Mouse (Mus musculus) forebrain, embryonic 11.5 days (tissue): Measurements from ENCODE around the gene Tiam1. TPM values are rescaled to one million over a fixed set of nuclear protein-coding genes. Genes with fewer than 3 reads are reported as not detected.

ENCODE experiments used
- ATAC-seq: fragments of 200-750 bp; cut with Nextera tagmentation; replicated peaks from 2 replicates; pipeline ENCODE4 v1.8.0; 2017; ENCODE audit warnings: moderate TSS enrichment; ENCODE audit not compliant: low FRiP score
- DNase-seq: peaks from one replicate; pipeline ENCODE4 v3.0.0-alpha.2; 2017; ENCODE audit warnings: low spot score
- H3K27ac ChIP-seq: fragments of 300-500 bp; sonication (generic); 2 replicates; pipeline ENCODE4 v1.5.1; 2014; ENCODE audit warnings: low read depth, low read length
- H3K27me3 ChIP-seq: fragments of 300-500 bp; sonication (generic); 2 replicates; pipeline ENCODE4 v1.6.1; 2014; ENCODE audit warnings: mild to moderate bottlenecking, low read length, mixed read lengths; ENCODE audit not compliant: control insufficient read depth, insufficient read depth
- H3K36me3 ChIP-seq: fragments of 300-500 bp; sonication (generic); 2 replicates; pipeline ENCODE4 v1.6.1; 2014; ENCODE audit warnings: mild to moderate bottlenecking, low read length, moderate library complexity, mixed read lengths; ENCODE audit not compliant: control insufficient read depth, insufficient read depth
- H3K4me1 ChIP-seq: fragments of 300-500 bp; sonication (generic); replicated peaks from 2 replicates; pipeline ENCODE4 v1.6.1; 2014; ENCODE audit warnings: low read length, mixed read lengths; ENCODE audit not compliant: control insufficient read depth, insufficient read depth
- H3K4me2 ChIP-seq: fragments of 300-500 bp; sonication (generic); 2 replicates; pipeline ENCODE4 v1.6.1; 2014; ENCODE audit warnings: low read depth, mild to moderate bottlenecking, low read length, moderate library complexity, mixed read lengths; ENCODE audit not compliant: severe bottlenecking
- H3K4me3 ChIP-seq: fragments of 300-500 bp; sonication (generic); 2 replicates; pipeline ENCODE4 v1.5.1; 2014; ENCODE audit warnings: low read depth, low read length
- H3K9ac ChIP-seq: fragments of 300-500 bp; sonication (generic); 2 replicates; pipeline ENCODE4 v1.6.1; 2014; ENCODE audit warnings: low read length
- H3K9me3 ChIP-seq: fragments of 300-500 bp; sonication (generic); 2 replicates; pipeline ENCODE4 v1.6.1; 2016; ENCODE audit warnings: low read length, mixed read lengths; ENCODE audit not compliant: control insufficient read depth
- WGBS: fragments of 180-500 bp; shearing (Covaris S2); extraction: QIAGEN DNeasy Blood & Tissue Kit; methylation state at CpG from one replicate; pipeline ENCODE4 v1.1.7; 2014; 5-methylcytosine and 5-hydroxymethylcytosine counted together
- polyA plus RNA-seq: library from polyadenylated mRNA; unstranded; fragments of >200 nt; fragmentation: Nextera tagmentation; extraction: Ambion mirVana; gene quantifications from 2 replicates; pipeline ENCODE4 v1.2.1, GENCODE M21; 2014

Gene Tiam1
- polyA plus RNA-seq, 1 experiment from 2014 or later, result 30.4 TPM

DNA sequence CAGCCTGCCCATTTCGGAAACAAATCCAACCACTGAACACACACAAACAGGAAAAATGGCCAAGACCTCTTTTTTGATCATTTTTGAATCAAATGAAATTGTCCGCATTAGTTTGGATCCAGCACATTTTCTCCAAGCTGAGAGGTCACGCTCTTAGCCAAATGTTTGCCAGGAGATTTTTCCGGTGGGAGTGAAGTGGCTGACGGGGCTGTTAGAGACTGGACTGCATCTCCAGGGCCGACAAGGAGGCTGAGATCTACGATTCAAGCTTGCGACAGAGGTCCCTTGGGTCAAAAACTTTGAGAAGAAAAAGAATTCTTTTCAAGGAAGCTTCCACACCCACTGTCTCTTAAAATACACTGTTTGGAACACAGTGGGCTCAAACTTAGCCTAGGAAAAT lies 248.8 kb downstream of the Tiam1 start:
- ATAC-seq, result no peak
- Histone ChIP-seq H3K27me3 (no peaks in the 10 kb centered on the region), H3K9ac (no peak overlapping the region), H3K4me3 (no peak overlapping the region), H3K27ac (no peak overlapping the region), H3K4me2 (no peak overlapping the region), H3K9me3 (no peaks in the 10 kb centered on the region; the same call in 1 of the 2 replicates), H3K4me1 (no peaks in the 10 kb centered on the region), H3K36me3 (no peaks in the 10 kb centered on the region)
- DNase-seq, result no peak
- 92% methylated on average over 8 of the region's 8 CpGs for WGBS

DNA sequence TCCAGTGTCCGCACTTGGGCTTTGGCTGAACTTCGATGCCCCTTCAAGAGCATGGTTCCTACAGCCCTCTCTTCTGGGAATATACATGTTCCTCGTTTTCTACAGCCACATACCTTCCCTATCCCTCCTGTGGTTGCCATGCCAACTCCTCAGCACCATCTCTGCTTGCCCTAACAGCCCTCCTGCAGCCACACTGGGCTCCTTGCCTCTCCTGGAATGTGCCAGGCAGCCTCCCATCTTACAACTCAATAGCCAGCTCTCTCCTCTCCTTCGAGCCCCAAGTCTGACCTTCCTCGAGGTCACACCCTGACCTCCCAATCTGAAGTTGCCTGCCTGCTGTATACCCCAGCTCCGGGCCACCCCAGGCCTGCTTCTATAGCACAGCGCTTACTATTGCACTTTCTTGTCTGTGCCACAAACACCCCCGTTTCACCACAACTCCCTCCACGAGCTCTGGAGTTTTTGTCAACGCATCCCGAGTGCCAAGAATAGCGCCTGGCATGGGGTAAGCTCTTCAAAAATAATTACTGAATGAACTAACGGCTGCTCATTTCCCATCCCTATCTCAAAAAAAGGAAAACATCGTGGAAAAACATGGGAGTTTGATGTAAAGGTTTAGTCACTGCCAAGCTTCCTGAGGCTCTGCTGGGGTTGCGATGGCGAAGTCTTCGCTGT lies 252.9 kb downstream of the Tiam1 start:
- 82% methylated on average over 17 of the region's 17 CpGs for WGBS
- no peaks in the 10 kb centered on the region for H3K36me3 ChIP-seq
- H3K27me3 ChIP-seq, result no peaks in the 10 kb centered on the region
- H3K4me3 ChIP-seq, result no peak overlapping the region
- H3K9ac ChIP-seq, result no peak overlapping the region
- no peak overlapping the region for H3K27ac ChIP-seq
- H3K9me3 ChIP-seq, result no peaks in the 10 kb centered on the region; the same call in 1 of the 2 replicates
- ATAC-seq (peak; percentile 21; the same call in 1 of the 2 replicates), DNase-seq (no peak)
- H3K4me1 ChIP-seq, result no peaks in the 10 kb centered on the region
- no peak overlapping the region for H3K4me2 ChIP-seq

DNA sequence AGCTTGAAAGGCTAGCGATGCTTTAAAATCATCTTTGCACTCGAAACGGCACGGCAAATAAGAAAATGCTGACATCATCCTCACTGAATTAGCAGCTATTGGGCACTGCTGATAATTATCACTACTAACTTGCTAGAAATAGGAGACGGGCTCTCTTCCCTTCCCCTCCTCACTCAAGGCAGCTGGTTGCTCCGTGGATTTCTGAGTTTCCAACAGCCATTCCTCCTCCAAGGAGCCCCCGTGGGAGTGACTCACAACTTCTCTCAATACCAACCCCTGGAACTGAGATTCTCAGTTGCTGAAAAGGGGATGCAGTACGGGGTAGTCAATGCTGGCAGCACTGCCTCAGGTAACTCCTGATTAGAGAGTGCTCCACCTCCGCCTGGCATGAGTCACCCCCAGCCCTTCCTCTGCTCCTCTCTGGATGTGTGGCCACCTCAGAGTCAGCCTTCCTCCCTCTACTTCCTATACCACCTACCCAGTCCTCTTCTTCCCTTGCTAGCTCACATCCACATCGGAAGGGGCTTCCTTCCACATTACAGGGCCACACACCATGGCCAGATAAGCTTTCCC lies 253.6 kb downstream of the Tiam1 start:
- ATAC-seq, result peak; percentile 22; the same call in 1 of the 2 replicates

DNA sequence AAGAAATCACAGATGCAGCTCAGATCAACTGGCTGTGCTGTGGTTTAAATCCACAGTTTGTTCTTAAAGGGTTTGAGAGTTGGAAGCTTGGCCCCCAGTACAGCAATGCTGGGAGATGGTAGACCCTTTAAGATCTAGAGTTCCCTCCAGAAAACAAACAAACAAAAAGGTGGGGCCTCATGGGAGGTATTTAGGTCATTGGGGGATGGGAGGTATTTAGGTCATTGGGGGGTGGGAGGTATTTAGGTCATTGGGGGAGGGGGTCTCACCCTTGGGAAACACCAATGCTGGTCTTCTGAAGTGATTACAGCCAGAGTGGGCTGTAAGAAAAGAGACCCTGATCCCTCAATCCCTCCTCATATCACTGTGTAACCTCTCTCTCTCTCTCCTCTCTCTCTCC lies 257.0 kb downstream of the Tiam1 start:
- no peak for ATAC-seq
- no peaks in the 10 kb centered on the region for H3K4me1 ChIP-seq
- H3K36me3 ChIP-seq, result peaks cover 4% of the 10 kb centered on the region; the same call in 1 of the 2 replicates
- no peak overlapping the region for H3K27ac ChIP-seq
- no peak overlapping the region for H3K4me3 ChIP-seq
- H3K9ac ChIP-seq, result no peak overlapping the region
- H3K4me2 ChIP-seq, result no peak overlapping the region
- no peaks in the 10 kb centered on the region for H3K9me3 ChIP-seq
- DNase-seq, result no peak
- H3K27me3 ChIP-seq, result no peaks in the 10 kb centered on the region

More for the DNA sequence above, 253.6 kb downstream of the Tiam1 start:
- no peaks in the 10 kb centered on the region for H3K4me1 ChIP-seq
- no peak overlapping the region for H3K4me3 ChIP-seq
- no peaks in the 10 kb centered on the region for H3K27me3 ChIP-seq
- H3K36me3 ChIP-seq, result no peaks in the 10 kb centered on the region
- no peak overlapping the region for H3K27ac ChIP-seq
- H3K4me2 ChIP-seq, result no peak overlapping the region
- no peak for DNase-seq
- H3K9me3 ChIP-seq, result no peaks in the 10 kb centered on the region; the same call in 1 of the 2 replicates
- 84% methylated on average over 10 of the region's 10 CpGs for WGBS
- no peak overlapping the region for H3K9ac ChIP-seq

DNA sequence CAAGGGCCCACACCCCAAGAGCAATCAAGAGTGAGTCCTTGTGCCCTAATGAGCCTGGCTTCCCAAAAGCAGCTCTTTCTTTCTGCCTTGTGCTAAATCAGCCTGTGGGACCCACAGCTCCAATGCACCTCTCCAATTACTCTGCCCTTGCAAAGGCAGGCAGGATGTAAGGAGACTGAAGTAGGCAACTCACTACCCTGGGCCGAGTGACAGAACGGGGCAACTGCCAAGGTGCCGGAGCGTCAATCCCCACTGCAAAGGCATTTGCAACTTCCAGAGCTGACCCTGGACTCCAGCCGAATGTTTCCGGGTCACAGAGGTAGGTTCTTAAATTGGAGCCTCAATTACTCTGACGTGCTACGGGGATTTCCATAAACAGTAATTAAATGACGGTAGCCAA lies 257.9 kb downstream of the Tiam1 start:
- DNase-seq (no peak), ATAC-seq (no peak)
- no peak overlapping the region for H3K27ac ChIP-seq
- H3K4me3 ChIP-seq, result no peak overlapping the region
- no peaks in the 10 kb centered on the region for H3K4me1 ChIP-seq
- no peaks in the 10 kb centered on the region for H3K9me3 ChIP-seq
- 76% methylated on average over 9 of the region's 9 CpGs for WGBS
- H3K4me2 ChIP-seq, result no peak overlapping the region
- no peaks in the 10 kb centered on the region for H3K27me3 ChIP-seq
- H3K36me3 ChIP-seq, result peaks cover 4% of the 10 kb centered on the region; the same call in 1 of the 2 replicates
- H3K9ac ChIP-seq, result no peak overlapping the region

DNA sequence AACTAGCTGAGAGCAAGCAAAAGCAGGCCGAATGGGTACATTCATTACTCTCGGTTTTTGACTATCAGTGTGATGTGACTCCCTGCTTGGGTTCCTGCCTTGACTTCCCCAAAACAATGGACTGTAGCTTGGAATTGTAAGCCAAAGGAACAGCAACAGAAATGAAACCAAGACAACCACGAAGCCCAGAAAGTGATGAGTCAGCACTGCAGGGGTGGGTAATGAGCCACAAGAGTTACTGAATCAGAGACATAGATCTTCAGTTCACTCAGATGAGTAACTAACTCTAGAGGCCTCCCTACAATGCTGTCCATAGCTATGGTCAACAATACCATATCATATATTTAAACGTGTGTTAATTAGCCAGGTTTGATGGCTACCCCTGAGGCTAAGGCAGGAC lies 259.7 kb downstream of the Tiam1 start:
- 0 out of 2 replicates have a peak, but pooled peaks cover 1% of the 10 kb centered on the region for H3K4me1 ChIP-seq
- no peak for ATAC-seq
- no peaks in the 10 kb centered on the region for H3K27me3 ChIP-seq
- no peak for DNase-seq
- peaks cover 4% of the 10 kb centered on the region; the same call in 1 of the 2 replicates for H3K36me3 ChIP-seq
- no peak overlapping the region for H3K27ac ChIP-seq
- WGBS, result 92% methylated on average over 4 of the region's 4 CpGs
- no peak overlapping the region for H3K9ac ChIP-seq
- no peak overlapping the region for H3K4me3 ChIP-seq
- no peaks in the 10 kb centered on the region for H3K9me3 ChIP-seq
- no peak overlapping the region for H3K4me2 ChIP-seq

DNA sequence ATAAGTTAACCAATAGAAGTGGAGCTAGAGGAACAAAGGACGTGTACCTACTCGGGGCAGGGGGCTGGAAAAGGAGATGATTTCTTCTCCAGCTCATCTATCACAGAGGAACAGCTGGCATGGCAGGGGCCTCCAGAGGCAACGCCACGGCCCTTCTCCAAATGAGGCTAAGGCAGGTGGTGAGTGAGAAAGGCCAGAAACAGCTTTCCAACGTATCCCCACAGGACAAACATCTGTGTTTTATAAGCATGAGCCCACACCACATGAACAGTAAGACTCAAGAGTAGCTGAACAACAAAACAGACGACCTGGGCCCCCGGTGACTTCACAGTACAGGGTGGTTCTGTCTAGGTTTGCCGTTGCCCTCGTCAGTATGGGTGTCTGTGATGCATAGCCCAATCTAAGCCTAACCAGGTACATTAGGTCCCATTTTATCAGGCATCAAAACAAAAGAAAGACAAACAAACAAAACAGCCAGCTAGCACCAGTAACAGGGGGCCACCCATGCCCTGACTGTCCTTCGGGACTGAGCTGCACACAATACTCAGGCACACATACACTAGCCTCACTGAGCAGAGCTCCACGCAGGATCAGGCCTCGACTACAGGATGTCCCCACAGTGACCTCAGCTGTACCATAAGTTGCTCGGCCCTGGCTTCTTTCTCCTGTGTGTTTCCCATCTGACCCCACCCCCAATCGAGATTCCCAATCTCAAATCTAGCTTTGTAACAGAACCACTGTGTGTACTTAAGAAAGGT lies 260.9 kb downstream of the Tiam1 start:
- 0 out of 2 replicates have a peak, but pooled peaks cover 1% of the 10 kb centered on the region for H3K4me1 ChIP-seq
- peaks cover 4% of the 10 kb centered on the region; the same call in 1 of the 2 replicates for H3K36me3 ChIP-seq
- no peaks in the 10 kb centered on the region for H3K9me3 ChIP-seq
- no peak overlapping the region for H3K27ac ChIP-seq
- H3K4me3 ChIP-seq, result no peak overlapping the region
- H3K27me3 ChIP-seq, result no peaks in the 10 kb centered on the region
- H3K4me2 ChIP-seq, result no peak overlapping the region
- no peak overlapping the region for H3K9ac ChIP-seq
- DNase-seq (no peak), ATAC-seq (no peak)
- 82% methylated on average over 14 of the region's 14 CpGs for WGBS

DNA sequence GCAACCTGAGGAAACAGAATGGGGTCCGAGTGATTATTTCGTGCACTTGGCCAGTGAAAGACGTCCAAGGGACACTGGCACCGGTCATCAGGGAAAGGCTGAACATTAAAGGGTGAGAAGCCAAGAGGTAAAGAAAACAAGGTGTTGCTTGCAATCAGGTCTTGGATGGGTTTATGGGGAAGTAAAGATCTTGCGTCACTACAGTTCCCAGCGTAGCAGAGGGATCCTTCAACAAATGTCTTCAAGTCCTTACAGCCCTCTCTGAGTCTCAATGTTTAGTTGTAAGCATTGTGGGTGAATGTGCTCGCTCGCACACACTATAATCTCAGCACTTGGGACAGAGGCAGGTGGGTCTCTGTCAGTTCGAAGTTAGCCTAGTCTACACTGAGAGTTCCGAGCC lies 266.4 kb downstream of the Tiam1 start:
- Histone ChIP-seq H3K9ac (no peak overlapping the region), H3K4me2 (no peak overlapping the region), H3K9me3 (no peaks in the 10 kb centered on the region; the same call in 1 of the 2 replicates), H3K36me3 (no peaks in the 10 kb centered on the region), H3K27ac (no peak overlapping the region), H3K4me3 (no peak overlapping the region), H3K27me3 (no peaks in the 10 kb centered on the region), H3K4me1 (0 out of 2 replicates have a peak, but pooled peaks cover 1% of the 10 kb centered on the region)
- WGBS, result 96% methylated on average over 10 of the region's 10 CpGs
- DNase-seq (no peak), ATAC-seq (no peak)
